In genomic region chr2:18906421-18907084, GRCm38 (mm10) we compare ENCODE assay signal across 9 mouse cellular contexts.
DNase-seq lines count a peak whose midpoint lies in the region; ATAC-seq and TF ChIP-seq lines count a peak whose summit lies in the region.
"Had no signal": no experiment of that assay in that cellular context is flagged by ENCODE, and none has a peak within 500 bp of the region (broad histone marks: within the 10 kb centered on the region; RNA-seq: fewer than 3 reads in every experiment).

No protein-coding gene starts in this region.

- no peaks in the 10 kb centered on the region for H3K36me3 ChIP-seq in hindbrain, embryonic 11.5 days (ENCODE audit: control insufficient read depth, insufficient read depth, low read length)
- no peaks in the 10 kb centered on the region for H3K36me3 ChIP-seq in midbrain, postnatal 0 days (ENCODE audit: insufficient read depth, low read length)
- H3K36me3 ChIP-seq: embryonic facial prominence, embryonic 15.5 days had no signal

- peak; percentile 65 for ATAC-seq in hindbrain, embryonic 11.5 days (ENCODE audit: low FRiP score)
- peak; percentile 80 for ATAC-seq in midbrain, postnatal 0 days (ENCODE audit: low FRiP score)
- ATAC-seq in granulocyte monocyte progenitor cell, adult 5-6 weeks (replicated peaks; ENCODE audit: poor library complexity, severe bottlenecking), result no peak

- H3K9me3 ChIP-seq in hindbrain, embryonic 11.5 days (ENCODE audit: control insufficient read depth, low read length), result no peaks in the 10 kb centered on the region
- no peaks in the 10 kb centered on the region for H3K9me3 ChIP-seq in midbrain, postnatal 0 days (ENCODE audit: low read length)
- H3K9me3 ChIP-seq: embryonic facial prominence, embryonic 15.5 days had no signal

- H3K27me3 ChIP-seq in hindbrain, embryonic 11.5 days (ENCODE audit: control insufficient read depth, insufficient read depth, low read length), result no peaks in the 10 kb centered on the region
- H3K27me3 ChIP-seq in midbrain, postnatal 0 days (ENCODE audit: insufficient read depth, low read length), result no peaks in the 10 kb centered on the region
- H3K27me3 ChIP-seq: embryonic facial prominence, embryonic 15.5 days had no signal

- WGBS in hindbrain, embryonic 11.5 days, result 39% methylated on average over 2 of the region's 2 CpGs
- WGBS in midbrain, postnatal 0 days, result 49% methylated on average over 2 of the region's 2 CpGs

- peak; percentile 32 for TF ChIP-seq CTCF in midbrain, postnatal 0 days (IDR thresholded peaks at IDR 0.05)

- no peaks in the 10 kb centered on the region for H3K4me1 ChIP-seq in hindbrain, embryonic 11.5 days (replicated peaks; ENCODE audit: control insufficient read depth, insufficient read depth, low read length)
- H3K4me1 ChIP-seq in midbrain, postnatal 0 days (ENCODE audit: insufficient read depth, low read length), result no peaks in the 10 kb centered on the region
- H3K4me1 ChIP-seq: embryonic facial prominence, embryonic 15.5 days had no signal

- no peak overlapping the region for H3K27ac ChIP-seq in hindbrain, embryonic 11.5 days (ENCODE audit: low read depth, low read length)
- H3K27ac ChIP-seq in midbrain, postnatal 0 days (ENCODE audit: low read depth, low read length), result no peak overlapping the region
- H3K27ac ChIP-seq: embryonic facial prominence, embryonic 15.5 days had no signal

- DNase-seq in retina, postnatal 1 day, result peak; percentile 49
- no peak for DNase-seq in retina, embryonic 14.5 days (ENCODE audit: low spot score)
- DNase-seq in cerebellum, adult 8-10 months, result peak; percentile 12
- no peak for DNase-seq in hindbrain, embryonic 11.5 days (ENCODE audit: low spot score)
- peak; percentile 76 for DNase-seq in midbrain, postnatal 0 days (ENCODE audit: low spot score)
- no peak for DNase-seq in kidney, adult 11 months
- no peak for DNase-seq in gastrocnemius, postnatal 4 days (ENCODE audit: low spot score in 2 of 2)

- no peak overlapping the region for H3K9ac ChIP-seq in hindbrain, embryonic 11.5 days (ENCODE audit: low read depth, low read length)
- H3K9ac ChIP-seq in midbrain, postnatal 0 days (replicated peaks; ENCODE audit: low read length, poor library complexity, severe bottlenecking), result no peak overlapping the region
- H3K9ac ChIP-seq: embryonic facial prominence, embryonic 15.5 days had no signal

- no peak overlapping the region for H3K4me2 ChIP-seq in hindbrain, embryonic 11.5 days (replicated peaks; ENCODE audit: low read depth, low read length)
- no peak overlapping the region for H3K4me2 ChIP-seq in midbrain, postnatal 0 days (ENCODE audit: low read depth, low read length, poor library complexity, severe bottlenecking)
- H3K4me2 ChIP-seq: embryonic facial prominence, embryonic 15.5 days had no signal

- no peak overlapping the region for H3K4me3 ChIP-seq in hindbrain, embryonic 11.5 days (ENCODE audit: low read depth, low read length)
- H3K4me3 ChIP-seq in midbrain, postnatal 0 days (ENCODE audit: low read depth, low read length), result no peak overlapping the region
- H3K4me3 ChIP-seq: embryonic facial prominence, embryonic 15.5 days had no signal

Comparison
In these comparisons a context has a peak if more than half of its experiments do, and no peak if none do; other contexts are left out.
1. DNase-seq: peak in retina, postnatal 1 day (single experiment), cerebellum, adult 8-10 months (single experiment) and midbrain, postnatal 0 days (single experiment); none in retina, embryonic 14.5 days (single experiment), hindbrain, embryonic 11.5 days (single experiment), kidney, adult 11 months (single experiment) and gastrocnemius, postnatal 4 days (0 of 2).